Mouse (Mus musculus): ENCODE measurements around the gene Dph5.
A peak's percentile ranks its signal among the peaks of the same experiment; 100 is the strongest.
"Not testable (repeated sequence)": the region's sequence is repeated elsewhere in the genome, so short reads cannot be mapped to it uniquely, and the experiment has no call there.

Dph5 gene

DNA sequence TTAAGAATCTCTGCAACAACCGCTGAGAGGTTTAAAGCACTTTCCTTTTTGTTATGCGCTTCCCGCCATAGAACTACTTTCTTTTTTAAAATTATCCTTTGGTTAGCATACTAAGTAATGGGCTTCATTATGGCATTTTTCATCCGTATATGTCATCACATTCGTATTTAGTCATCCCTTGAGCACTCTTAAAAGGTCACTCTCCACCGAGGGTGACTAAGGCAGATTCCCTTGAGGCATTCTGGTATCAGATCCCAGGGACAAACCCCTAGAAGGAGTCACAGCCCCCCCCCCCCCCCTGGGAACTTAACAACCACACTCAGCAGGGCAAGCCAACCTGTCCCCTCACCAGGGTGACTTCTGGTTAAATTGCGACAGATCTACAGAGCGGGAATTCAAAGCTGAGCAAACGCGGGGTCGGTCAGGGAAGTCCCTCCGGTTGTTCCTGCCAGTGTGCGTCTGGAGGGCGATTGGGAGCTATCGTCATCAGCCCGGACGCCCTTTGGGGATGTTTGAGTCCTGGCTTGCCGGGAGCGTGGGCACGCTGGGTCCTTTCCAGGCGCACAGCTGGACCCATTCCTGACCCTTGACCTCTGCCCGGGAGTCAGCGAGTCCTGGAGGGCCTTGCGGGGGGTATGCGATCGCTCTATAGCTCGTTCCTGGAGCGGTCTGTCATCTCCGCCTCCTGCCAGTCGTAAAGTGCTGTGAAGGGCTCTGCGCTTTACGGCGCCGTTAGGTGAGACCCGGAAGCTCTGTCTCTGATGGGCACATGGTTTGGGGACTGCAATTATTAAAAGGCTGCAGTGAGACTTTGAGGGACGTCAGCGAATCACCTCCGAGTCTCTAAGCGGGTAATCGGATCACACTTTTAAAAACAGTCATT lies at the start of gene Dph5:
TSS of gene Dph5 (plus strand) at position 411 of the 883 bp plus-strand sequence.
- peak; percentile 87 for DNase-seq (ENCODE audit: low spot score)

DNA sequence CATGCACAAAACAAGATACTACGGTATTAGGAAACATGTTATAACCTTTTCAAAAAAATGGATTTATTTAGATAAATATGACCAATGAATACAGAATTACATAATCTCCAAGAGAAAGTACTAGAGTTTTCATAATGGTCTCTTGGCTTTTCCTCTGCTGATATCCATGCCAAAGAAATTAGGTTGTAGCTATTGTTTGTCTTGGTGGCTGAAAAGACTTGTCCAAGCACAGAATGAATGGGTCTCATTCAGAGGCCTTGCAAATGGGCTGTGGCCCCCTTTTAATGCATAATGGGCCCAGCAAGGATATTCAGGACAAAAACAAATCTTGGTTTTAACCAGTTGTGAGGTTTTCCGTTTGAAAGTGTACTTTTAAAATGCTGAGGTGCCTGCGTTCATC lies 43.1 kb upstream of the Dph5 start:
- no peak for DNase-seq (ENCODE audit: low spot score)

DNA sequence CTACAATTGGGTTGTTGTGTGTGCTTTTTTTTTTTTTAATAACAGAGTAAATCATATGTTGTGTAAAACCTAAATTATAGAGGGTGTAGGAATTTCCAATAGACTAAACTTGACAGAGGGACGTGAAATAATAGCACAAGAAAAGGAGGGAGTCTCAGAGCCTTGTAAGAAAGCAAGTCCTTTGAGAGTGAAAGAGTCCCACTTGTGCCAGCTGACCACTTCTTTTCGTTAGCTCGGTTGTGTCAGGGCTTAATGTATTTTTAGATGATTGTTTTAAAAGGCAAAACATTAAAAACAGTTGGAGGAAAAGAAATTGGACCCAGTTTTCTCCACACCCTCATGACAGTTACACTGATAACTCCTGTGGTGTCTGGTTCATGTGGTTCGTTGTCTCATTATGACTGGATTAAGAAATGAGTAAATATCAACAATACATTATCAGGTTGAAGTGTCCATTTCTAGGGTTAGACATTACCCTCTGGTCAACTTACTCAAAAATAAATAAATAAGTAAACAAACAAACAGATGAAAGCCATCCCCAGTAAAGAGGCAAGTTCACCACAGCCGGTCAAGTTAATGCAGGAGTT lies 42.5 kb upstream of the Dph5 start:
- DNase-seq (ENCODE audit: low spot score), result no peak

DNA sequence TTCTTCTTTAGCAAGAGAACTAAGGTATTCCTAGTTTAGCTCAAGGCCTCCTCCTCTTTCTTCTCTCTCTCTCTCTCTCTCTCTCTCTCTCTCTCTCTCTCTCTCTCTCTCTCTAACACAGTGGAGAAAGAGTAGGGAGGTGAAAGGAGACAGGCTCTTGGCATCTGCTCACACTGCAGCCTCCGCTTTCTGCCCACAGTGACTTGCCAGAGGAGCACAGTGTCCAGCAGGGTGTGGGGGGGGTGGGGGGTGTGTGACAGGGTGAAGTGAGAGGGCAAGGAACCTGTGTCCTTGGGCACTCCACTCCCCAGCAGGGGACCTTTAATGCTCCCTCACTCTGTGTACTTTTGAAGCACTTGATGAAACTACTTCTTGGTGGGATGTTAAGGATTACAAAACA lies 41.9 kb upstream of the Dph5 start:
- DNase-seq (ENCODE audit: low spot score), result no peak

DNA sequence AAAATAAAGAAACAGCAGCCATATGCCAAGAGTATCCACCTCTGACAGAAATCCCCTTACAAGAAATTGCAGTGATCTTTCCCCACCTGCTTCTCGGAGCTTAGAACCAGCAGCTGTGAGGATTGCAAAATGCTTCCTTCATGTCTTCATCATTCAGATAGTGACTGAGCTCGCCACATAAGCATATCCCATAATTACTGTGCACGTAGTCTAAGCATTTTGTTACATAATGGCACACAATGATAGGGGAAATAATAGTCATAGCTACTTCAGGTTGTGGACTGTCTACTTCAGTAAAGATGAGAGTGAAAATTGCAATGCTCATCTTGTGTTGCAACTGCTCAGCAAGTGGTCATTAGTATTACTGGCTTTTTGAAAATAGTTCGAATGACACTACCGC lies 41.5 kb upstream of the Dph5 start:
- no peak for DNase-seq (ENCODE audit: low spot score)

DNA sequence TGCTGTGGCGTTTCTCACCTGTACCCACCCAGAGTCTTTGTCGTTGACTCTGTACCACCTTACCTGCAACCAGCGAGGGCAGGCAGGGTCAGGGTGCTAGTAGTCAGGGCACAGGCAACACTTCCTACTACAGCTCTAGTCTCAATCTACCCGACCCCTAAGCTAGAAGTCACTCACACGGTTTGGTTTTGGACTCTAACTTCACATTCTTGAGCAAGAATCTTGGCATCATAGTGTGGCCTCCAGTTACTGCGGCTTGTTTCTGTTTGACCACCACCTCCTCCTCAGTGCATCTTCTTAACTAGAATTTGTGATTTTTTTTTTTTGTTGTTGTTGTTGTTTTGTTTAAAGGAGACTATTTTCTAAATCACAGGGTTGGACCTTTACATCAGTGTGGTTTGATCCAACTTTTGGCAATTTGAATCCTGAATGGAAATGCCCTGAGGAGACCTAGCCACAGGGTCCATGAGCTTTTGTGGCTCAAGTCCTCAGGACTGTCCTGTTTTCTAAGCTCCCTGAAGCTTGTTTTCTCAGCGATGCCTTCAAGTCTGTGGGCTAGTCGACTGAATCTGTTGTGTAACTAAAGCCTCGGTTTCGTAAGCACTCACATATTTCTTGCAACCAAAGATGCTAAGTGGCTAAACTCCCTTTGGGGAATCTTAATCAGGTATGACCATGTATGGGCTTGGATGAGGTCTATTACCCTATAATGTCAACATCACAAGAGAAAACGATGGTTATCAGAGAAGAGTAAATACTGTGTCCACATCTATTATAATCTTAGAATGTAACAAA lies 38.8 kb upstream of the Dph5 start:
- no peak for DNase-seq (ENCODE audit: low spot score)

DNA sequence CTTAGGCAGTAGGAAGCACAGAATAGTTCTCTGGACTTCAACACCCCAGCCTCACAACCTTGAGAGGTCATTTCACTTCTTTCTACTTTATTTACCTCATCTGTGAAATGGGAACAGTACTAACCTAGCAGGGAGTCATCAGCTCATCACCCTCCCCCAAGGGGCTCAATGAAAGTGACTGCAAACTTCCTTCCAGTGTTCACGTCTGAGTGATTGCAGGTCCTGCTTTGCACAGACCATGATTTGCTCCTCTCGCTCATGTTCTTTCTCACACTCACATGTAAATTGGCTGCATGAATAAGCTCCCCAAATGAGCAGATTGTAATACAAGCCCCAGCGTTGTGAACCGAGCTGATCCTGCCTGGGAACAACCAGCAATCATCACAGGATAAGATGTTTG lies 36.7 kb upstream of the Dph5 start:
- no peak for DNase-seq (ENCODE audit: low spot score)

DNA sequence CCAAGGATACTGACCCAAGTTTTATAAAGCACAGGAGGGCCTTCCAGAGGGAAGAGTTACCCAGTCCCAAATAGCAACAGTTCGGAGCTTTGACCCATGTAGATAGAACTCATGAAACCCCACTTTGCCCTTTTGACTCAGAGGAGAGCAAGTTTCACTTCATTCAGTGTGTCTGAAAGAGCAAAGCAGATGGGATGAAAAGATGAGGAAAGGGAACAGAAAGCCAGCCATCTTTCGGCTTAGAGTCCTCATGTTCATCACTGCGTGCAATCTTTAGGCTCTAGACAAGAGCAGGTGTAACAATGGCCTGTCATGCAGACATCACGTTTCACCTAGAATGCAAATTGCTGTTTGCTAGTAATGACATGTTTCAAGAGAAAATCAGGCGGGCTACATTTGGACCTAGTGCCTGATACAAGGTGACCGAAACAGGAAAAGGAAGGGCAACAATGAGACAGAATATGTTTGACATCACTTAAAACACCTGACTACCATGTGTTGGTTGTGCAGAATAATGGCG lies 32.9 kb upstream of the Dph5 start:
- DNase-seq (ENCODE audit: low spot score), result no peak

DNA sequence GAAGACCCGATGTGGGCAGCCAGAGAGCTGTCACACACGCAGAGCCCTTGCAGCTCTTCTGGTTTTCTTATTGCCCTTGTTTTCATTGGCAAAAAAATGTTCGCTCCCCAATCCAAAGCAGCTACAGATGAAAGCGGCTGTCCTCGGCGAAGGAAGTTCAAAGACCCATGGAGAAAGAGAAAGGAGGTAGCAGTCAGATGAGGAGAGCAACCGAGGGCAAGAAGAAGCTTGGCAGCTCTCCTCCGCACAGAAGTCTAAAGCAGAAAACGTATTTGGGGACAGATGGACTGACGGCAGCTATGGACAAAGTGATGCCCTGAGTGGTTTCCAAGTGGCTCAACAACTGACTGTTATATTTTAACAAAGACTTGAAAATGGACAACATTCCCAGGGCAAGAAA lies 32.1 kb upstream of the Dph5 start:
- no peak for DNase-seq (ENCODE audit: low spot score)

DNA sequence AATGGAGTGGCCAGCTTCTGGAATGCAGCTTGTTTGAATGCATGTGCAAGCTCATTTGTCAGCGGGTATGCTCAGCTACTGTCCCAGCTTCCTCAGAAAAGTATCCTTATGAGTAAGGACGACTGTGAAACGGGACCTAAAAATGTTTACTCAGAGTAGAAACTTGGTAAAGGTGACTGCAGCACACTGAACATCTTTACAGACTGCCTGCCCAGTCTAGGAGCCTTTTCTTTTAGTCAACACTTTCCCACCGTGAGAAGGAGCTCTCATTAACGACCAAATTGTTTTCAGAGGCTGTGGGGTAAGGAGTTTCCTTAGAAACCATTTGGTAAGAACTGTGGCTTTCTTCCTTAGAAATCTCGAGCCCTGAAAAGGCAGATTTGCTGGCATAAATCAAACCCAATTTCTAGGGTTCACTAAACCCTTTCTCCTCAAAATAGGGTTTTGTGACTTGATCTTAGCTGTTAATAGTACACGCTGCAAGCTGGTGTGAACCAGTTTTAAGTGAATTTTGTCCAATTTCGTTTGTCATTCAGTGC lies 31.1 kb upstream of the Dph5 start:
- no peak for DNase-seq (ENCODE audit: low spot score)

DNA sequence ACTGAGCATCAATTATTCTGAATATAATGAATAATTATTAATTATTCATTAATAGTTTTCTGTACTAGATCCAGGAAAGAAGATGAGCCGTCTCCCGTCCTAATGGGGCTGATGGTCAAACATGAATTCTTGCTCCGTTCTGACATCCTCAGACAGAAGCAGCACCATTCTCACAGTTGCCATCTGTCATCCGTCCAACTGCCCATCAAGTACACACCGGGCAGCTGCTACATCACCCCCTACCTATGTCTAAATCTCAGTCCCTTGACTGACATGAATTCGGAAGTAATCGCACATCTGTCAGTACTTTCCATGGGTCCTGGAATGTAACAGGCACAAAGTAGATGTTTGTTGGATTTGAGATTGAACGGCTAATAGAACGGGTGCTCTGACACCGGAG lies 30.2 kb upstream of the Dph5 start:
- no peak for DNase-seq (ENCODE audit: low spot score)

DNA sequence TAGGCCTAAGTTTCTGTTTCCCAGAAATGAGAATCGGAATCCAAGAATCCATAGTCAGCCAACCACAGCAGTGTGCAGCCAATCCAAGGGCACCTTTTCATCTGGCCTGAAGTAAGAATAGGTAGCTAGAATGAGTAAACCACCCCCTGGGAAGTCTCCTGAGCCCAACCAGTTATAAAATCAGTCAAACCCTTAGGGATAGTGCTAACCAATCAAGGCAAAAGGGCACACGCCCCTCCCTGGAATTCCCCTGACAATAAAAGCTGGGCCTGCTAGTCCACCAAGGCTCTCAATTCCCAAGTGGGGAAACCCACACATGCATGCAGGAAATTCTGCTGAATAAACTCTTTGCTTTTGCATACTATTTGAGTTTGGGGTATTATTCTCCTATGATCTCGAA lies 28.8 kb upstream of the Dph5 start:
- no peak for DNase-seq (ENCODE audit: low spot score)

DNA sequence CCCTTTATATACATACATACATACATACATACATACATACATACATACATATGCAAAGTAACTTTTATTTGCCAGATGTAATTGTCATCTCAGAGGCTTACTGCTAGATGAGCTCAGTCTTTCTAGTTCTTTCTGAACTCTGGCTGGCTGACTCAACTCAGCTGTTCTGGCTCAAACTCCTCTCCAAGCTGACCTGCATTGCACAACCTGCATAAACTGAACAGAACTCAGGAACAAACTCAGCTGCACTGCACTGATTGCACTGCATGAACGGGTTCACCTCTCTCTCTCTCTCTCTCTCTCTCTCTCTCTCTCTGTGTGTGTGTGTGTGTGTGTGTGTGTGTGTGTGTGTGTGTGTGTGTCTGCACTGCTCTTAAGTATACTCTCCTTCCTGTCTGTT lies 26.9 kb upstream of the Dph5 start:
- DNase-seq (ENCODE audit: low spot score), result not testable (repeated sequence)

DNA sequence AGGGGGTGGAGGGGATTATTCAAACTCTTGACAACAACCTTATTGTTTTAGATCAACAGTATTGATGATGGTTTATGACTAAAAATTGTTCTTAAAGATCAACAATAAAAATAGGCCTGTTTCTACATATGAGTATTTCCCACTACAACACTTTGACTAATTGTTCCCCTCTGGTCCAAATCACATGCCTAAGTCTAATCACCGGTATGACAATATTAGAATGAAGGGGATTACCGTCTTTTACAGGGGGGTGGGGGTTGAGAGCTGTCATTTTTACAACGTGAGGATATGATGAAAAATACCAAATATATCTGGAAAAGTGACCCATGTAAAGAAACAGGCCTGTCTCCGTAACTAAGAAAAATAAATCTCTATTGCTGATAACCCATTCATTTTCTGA lies 24.1 kb upstream of the Dph5 start:
- no peak for DNase-seq (ENCODE audit: low spot score)

DNA sequence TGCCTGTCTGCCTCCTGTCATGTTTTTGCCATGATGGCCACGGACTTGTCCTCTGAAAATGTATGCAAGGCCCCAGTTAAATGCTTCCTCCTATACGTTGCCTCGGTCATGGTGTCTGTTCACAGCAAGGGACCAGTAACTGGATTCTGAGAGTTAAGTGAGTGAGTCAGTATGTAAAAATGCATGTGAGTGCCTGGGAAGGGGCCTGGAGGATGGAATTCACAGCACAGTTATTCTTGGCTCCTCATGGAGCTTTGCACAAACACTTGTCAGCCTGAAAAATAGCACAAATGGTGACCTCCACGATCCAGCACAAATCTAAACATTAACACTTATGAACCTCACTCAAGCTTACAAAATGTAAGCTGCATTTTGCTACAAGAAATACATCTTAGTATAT lies 20.5 kb upstream of the Dph5 start:
- DNase-seq (ENCODE audit: low spot score), result no peak

DNA sequence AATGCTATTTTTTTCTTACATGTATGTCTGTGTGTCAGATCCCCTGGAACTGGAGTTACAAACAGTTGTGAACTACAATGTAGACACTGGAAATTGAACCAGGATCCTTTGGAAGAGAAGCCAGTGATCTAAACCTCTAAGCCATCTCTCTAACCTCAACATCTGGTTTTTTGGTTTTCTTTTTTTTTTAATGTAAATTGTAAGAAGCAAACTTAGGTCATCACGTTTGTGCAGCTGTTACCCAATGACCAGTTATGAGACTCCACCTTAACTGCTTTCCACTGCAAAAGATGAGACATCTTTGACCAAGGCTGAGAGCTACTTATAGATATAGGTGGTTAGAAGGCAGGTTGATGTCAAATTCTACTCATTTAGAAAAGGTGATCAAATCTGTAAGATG lies 19.7 kb upstream of the Dph5 start:
- DNase-seq (ENCODE audit: low spot score), result no peak

DNA sequence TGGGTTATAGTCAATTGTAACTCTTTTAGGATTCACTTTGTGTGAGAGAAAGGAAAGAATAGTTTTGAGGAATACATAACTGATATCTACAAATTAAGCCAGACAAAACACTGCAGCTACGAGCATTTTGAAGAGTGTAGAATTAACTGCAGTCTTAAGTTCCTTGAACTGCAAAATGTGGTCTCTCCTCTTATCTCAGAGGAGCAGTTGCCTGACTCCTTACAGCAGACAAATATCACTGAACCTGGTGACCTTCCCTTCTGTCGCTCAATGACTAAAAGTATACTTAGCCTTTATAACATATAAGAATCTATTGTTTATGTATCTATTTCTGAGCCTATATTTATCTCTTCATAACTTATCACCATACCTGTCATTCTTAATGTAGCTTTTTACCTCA lies 18.3 kb upstream of the Dph5 start:
- peak; percentile 55 for DNase-seq (ENCODE audit: low spot score)

DNA sequence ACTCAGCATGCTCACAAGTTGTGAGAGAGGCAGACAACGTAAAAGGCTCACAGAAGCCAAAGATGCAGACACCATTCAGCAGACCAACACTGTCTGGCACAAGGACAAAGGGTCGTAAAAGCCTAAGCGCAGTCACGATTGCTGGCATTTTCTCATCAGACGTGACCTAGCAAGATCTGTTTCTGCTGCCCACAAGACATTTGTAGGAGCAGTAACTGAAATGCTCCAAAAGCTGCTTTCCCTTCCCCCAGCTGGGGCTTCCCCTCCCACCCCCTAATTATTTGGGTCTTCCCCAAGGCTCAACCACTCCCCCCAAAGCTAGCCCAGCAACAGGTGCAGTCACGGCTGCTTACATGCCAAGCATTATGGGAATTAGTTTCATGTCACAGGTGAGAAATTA lies 12.1 kb upstream of the Dph5 start:
- no peak for DNase-seq (ENCODE audit: low spot score)

DNA sequence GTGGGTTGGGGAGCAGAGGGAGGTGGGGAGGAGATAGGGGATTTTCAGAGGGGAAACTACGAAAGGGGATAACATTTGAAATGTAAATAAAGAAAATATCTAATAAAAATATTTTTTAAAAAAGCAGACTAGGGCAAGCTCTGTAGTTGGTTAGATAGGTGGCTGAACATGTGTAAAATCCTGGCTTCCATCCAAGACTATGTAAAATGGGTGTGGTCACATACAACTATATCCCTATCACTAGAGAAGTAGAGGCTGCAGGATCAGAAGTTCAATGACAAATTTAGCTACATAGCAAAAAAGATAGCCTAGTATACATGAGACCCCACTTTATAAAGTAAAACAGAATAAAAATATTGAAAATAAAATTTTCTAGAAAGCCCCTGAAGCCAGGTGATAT lies 10.5 kb upstream of the Dph5 start:
- DNase-seq (ENCODE audit: low spot score), result peak; percentile 22

DNA sequence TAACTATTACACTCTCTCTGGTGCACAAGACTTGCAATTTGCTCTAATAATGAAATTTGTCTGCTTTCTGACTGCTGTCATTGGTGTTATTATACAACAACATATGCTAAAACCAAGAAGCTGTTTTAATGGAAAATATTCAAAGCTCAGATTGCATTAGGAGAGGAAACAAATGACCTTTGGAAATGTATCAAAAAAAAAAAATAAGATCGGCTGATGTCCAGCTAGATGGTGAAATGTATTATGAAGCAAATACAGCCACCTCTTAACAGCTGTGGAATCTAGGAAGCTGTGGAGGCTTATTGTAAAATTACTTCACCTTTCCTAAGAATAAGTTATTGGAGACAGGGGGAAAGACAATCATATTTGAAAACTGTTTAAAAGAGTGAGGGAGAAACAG lies 3.6 kb upstream of the Dph5 start:
- no peak for DNase-seq (ENCODE audit: low spot score)

DNA sequence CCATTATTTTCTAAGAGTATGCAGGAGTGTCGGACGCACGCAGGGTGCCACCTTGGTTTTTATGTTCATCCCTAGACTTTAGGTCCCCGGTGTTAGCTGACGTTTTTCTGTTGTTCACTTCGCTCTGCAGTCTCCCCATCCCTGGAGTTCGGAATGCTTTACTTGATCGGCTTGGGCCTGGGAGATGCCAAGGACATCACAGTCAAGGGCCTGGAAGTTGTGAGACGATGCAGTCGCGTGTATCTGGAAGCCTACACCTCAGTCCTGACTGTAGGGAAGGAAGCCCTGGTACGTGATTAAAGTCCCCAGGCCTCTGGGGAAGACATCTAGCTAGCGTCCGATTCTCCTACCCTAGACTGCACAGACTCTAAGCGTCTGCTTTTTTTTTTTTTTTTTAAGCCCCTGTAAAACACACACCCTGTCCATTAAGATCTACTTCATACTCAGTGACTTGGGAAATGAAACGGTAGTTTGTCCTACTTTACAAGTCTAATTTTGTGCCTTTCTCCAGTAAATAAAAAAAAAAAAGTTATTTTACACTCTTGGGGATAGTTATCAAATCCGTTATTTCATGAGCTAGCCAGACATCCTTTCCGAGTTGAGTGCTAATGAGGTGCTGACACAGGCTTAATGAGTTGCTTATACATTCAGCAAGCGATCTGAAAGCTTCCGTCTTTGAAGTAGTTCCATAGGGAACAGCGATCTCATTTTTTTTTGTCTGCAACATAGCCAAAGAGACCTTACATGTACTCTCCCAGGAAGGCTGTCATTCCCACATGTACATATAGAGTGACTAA lies 871 bp downstream of the Dph5 start:
- DNase-seq (ENCODE audit: low spot score), result no peak

DNA sequence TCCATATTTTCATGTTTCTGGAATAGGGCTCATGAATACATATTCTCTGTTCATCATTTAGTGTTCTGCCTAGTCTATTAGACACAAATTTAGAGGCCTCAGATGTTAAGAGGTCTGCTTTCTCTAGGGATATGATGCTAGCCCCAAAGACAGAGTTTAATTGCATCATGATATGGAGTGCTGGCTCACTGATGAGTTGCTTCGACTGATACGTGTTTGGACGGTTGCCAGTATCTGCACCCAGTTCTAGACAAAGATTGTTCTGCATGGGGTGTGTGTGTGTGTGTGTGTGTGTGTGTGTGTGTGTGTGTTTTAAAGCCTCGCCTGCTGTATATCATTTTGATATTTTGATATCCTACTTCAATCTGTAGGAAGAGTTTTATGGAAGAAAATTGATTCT lies 4.7 kb downstream of the Dph5 start:
- no peak for DNase-seq (ENCODE audit: low spot score)

Data from c-Kit-positive CD71-positive TER-119-positive erythroid progenitor cells, embryonic 14.5 days (primary cell).